Mouse (Mus musculus) kidney, adult 2 months (tissue): ENCODE data around the gene Rpl3.

ENCODE experiments used
- CTCF ChIP-seq: fragments of 200-500 bp; conservative IDR thresholded peaks from 2 replicates; pipeline ENCODE4 v1.5.1; 2011; ENCODE audit warnings: low read depth, mild to moderate bottlenecking, control low read depth, low read length, moderate library complexity, mixed read lengths; ENCODE audit not compliant: insufficient read depth, insufficient read length
- POLR2A ChIP-seq: fragments of 200-500 bp; IDR thresholded peaks from one replicate; pipeline ENCODE4 v1.6.1; 2011; ENCODE audit warnings: low read depth, low read length, control low read depth

DNA sequence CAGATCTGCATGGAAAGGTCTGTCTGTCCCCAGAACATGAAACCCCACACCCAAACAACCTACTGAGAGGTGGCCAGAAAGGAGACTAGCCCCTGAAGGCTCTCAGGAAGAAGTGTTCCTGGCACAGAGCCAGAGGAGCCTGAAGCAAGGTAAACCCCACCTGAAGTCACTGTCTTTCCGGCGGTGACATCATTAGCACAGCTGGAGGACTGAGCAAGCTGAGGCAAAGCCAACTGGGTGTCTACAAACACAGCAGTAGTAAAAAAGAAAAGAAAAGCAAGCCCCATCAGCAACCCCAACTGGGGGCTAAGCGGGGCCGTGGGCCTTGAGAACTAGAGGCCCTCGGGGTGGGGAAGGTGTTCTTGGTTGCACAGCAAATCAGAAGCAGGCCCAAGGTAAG is 26.7 kb downstream of the Rpl3 start:
- TF ChIP-seq CTCF (no peak), POLR2A (no peak)
